Comparison of ENCODE assay signal across 1 mouse cellular context in the genomic region with DNA sequence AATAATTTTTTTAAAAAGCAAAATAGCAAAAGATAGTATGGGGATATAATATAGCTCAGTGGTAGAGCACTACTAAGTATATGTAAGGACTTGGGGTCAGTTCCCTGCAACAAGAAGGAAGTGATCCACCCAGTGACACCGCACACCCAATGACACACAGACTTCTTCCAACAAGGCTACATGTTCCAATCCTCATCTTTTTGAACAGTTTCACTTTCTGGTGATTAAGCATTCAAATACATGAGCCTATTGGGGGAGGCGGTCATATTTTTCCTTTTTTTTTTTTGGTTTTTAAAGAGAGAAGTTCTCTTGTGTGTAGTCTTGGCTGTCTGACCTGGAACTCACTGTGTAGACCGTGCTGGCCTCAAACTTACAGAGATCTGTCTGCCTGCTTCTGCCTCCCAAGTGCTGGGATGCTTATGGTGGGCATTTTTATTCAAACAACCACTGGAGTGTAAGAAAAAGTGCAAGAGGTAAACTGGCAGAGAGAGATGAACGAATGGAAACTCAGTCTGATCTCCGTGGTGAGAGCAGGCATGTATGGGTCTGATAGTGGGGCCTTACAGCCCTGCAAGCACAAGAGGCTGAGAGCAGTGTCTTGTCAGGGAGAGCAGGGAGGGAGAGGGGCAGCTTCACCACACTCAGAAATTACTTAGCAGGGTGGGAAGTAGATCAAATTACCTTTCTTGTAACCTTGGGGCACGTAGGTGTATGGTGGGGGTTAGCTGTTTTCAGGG.
A peak's percentile ranks its signal among the peaks of the same experiment; 100 is the strongest.
TF ChIP-seq lines count a peak whose summit lies in the region.

No protein-coding gene starts in this region.

TF ChIP-seq in MEL, 35 proteins besides CTCF, POLR2A, EP300 and RAD21:
- TF ChIP-seq TBP (IDR thresholded peaks at IDR 0.05; ENCODE audit: low read depth, low read length), result peak; percentile 64
- peak; percentile 44 for TF ChIP-seq TAL1 (IDR thresholded peaks at IDR 0.05; ENCODE audit: low read length)
- no peak for TF ChIP-seq ZC3H11A (IDR thresholded peaks at IDR 0.05; ENCODE audit: low read depth, low read length)
